Mouse (Mus musculus) kidney, adult 2 months (tissue): ENCODE measurements around the gene Ambra1. TPM values are rescaled to one million over a fixed set of nuclear protein-coding genes. Genes with fewer than 3 reads are reported as not detected.

ENCODE experiments used
- DNase-seq: peaks from one replicate; pipeline ENCODE4 v3.0.0; 2021
- H3K27ac ChIP-seq: fragments of 200-500 bp; 2 replicates; pipeline ENCODE4 v1.5.1; 2012; ENCODE audit warnings: low read depth, low read length, control low read depth, inconsistent platforms; ENCODE audit not compliant: insufficient read depth
- H3K27me3 ChIP-seq: fragments of 200-500 bp; replicated peaks from 2 replicates; pipeline ENCODE4 v1.6.1; 2012; ENCODE audit warnings: mild to moderate bottlenecking, moderate library complexity, low read length, inconsistent platforms; ENCODE audit not compliant: control insufficient read depth, insufficient read depth
- H3K36me3 ChIP-seq: fragments of 200-500 bp; 2 replicates; pipeline ENCODE4 v1.6.1; 2012; ENCODE audit warnings: mild to moderate bottlenecking, moderate library complexity, low read length, inconsistent platforms; ENCODE audit not compliant: control insufficient read depth, insufficient read depth
- H3K4me1 ChIP-seq: fragments of 200-500 bp; 2 replicates; pipeline ENCODE4 v1.6.1; 2011; ENCODE audit warnings: low read length; ENCODE audit not compliant: control insufficient read depth, insufficient read depth
- H3K4me3 ChIP-seq: fragments of 200-500 bp; 2 replicates; pipeline ENCODE4 v1.5.1; 2011; ENCODE audit warnings: mild to moderate bottlenecking, low read depth, low read length, control low read depth; ENCODE audit not compliant: insufficient read depth
- CTCF ChIP-seq: fragments of 200-500 bp; conservative IDR thresholded peaks from 2 replicates; pipeline ENCODE4 v1.5.1; 2011; ENCODE audit warnings: low read depth, mild to moderate bottlenecking, control low read depth, low read length, moderate library complexity, mixed read lengths; ENCODE audit not compliant: insufficient read depth, insufficient read length
- POLR2A ChIP-seq: fragments of 200-500 bp; IDR thresholded peaks from one replicate; pipeline ENCODE4 v1.6.1; 2011; ENCODE audit warnings: low read depth, low read length, control low read depth
- WGBS: fragments of 180-500 bp; shearing (Covaris S2); methylation state at CpG from one replicate; pipeline ENCODE4 v1.1.7; 2018; 5-methylcytosine and 5-hydroxymethylcytosine counted together
- polyA plus RNA-seq: library from polyadenylated mRNA; depleted of rRNA; stranded (reverse); fragments of >200 nt; gene quantifications from 2 replicates; pipeline ENCODE4 v1.2.3, GENCODE M21; 2012

The Ambra1 gene
- polyA plus RNA-seq, 1 experiment: 34.5 TPM

- H3K27me3 ChIP-seq: no peaks in the 10 kb centered on the region
- H3K36me3 ChIP-seq: no peaks in the 10 kb centered on the region; the same call in 1 of the 2 replicates
- H3K4me3 ChIP-seq: no peak overlapping the region
- no peak for TF ChIP-seq POLR2A
- DNase-seq: no peak
- H3K4me1 ChIP-seq: peaks cover 3% of the 10 kb centered on the region; the same call in 1 of the 2 replicates
- 94% methylated on average over 4 of the region's 4 CpGs for WGBS
- H3K27ac ChIP-seq: no peak overlapping the region
Measured at GRCm38 (mm10) chr2:91883961-91884360, 154.0 kb downstream of the Ambra1 start.

- H3K4me3 ChIP-seq: no peak overlapping the region
- DNase-seq: no peak
- no peaks in the 10 kb centered on the region for H3K27me3 ChIP-seq
- H3K27ac ChIP-seq: no peak overlapping the region
- no peak for TF ChIP-seq CTCF
- no peak for TF ChIP-seq POLR2A
- 81% methylated on average over 4 of the region's 4 CpGs for WGBS
- H3K4me1 ChIP-seq: peaks cover 3% of the 10 kb centered on the region; the same call in 1 of the 2 replicates
- no peaks in the 10 kb centered on the region; the same call in 1 of the 2 replicates for H3K36me3 ChIP-seq
Measured at GRCm38 (mm10) chr2:91884616-91885015, 154.7 kb downstream of the Ambra1 start.

GRCm38 (mm10) chr2:91894716-91895115 is 164.8 kb downstream of the Ambra1 start:
- TF ChIP-seq POLR2A (no peak), CTCF (no peak)
- H3K27me3 ChIP-seq: no peaks in the 10 kb centered on the region
- H3K4me1 ChIP-seq: no peaks in the 10 kb centered on the region
- H3K4me3 ChIP-seq: no peak overlapping the region
- H3K36me3 ChIP-seq: no peaks in the 10 kb centered on the region; the same call in 1 of the 2 replicates
- no peak overlapping the region for H3K27ac ChIP-seq
- WGBS: 85% methylated on average over 3 of the region's 3 CpGs
- no peak for DNase-seq

GRCm38 (mm10) chr2:91895401-91895800 is 165.5 kb downstream of the Ambra1 start:
- Histone ChIP-seq H3K27me3 (no peaks in the 10 kb centered on the region), H3K36me3 (no peaks in the 10 kb centered on the region; the same call in 1 of the 2 replicates), H3K4me1 (no peaks in the 10 kb centered on the region), H3K4me3 (no peak overlapping the region), H3K27ac (no peak overlapping the region)
- WGBS: 95% methylated on average over 3 of the region's 3 CpGs
- no peak for DNase-seq
- TF ChIP-seq CTCF (no peak), POLR2A (no peak)

GRCm38 (mm10) chr2:91897968-91898367 is 168.0 kb downstream of the Ambra1 start:
- H3K27ac ChIP-seq: no peak overlapping the region
- H3K4me1 ChIP-seq: no peaks in the 10 kb centered on the region

GRCm38 (mm10) chr2:91899141-91899540 is 169.2 kb downstream of the Ambra1 start:
- no peak for DNase-seq
- TF ChIP-seq CTCF (no peak), POLR2A (no peak)
- no peak overlapping the region for H3K27ac ChIP-seq
- no peaks in the 10 kb centered on the region for H3K27me3 ChIP-seq
- 91% methylated on average over 3 of the region's 3 CpGs for WGBS
- H3K4me1 ChIP-seq: no peaks in the 10 kb centered on the region
- H3K36me3 ChIP-seq: no peaks in the 10 kb centered on the region; the same call in 1 of the 2 replicates
- H3K4me3 ChIP-seq: no peak overlapping the region

More at GRCm38 (mm10) chr2:91897968-91898367, 168.0 kb downstream of the Ambra1 start:
- no peak for DNase-seq
- Histone ChIP-seq H3K36me3 (no peaks in the 10 kb centered on the region; the same call in 1 of the 2 replicates), H3K4me3 (no peak overlapping the region), H3K27me3 (no peaks in the 10 kb centered on the region)
- TF ChIP-seq CTCF: no peak
- TF ChIP-seq POLR2A: no peak

- H3K27ac ChIP-seq: no peak overlapping the region
- H3K4me1 ChIP-seq: no peaks in the 10 kb centered on the region
- no peak overlapping the region for H3K4me3 ChIP-seq
- TF ChIP-seq CTCF: no peak
- no peak for TF ChIP-seq POLR2A
- H3K36me3 ChIP-seq: no peaks in the 10 kb centered on the region; the same call in 1 of the 2 replicates
- no peaks in the 10 kb centered on the region for H3K27me3 ChIP-seq
- WGBS: 94% methylated on average over 8 of the region's 8 CpGs
- DNase-seq: no peak
Measured at GRCm38 (mm10) chr2:91900431-91900830, 170.5 kb downstream of the Ambra1 start.

GRCm38 (mm10) chr2:91902336-91902735 is 172.4 kb downstream of the Ambra1 start:
- no peaks in the 10 kb centered on the region; the same call in 1 of the 2 replicates for H3K36me3 ChIP-seq
- TF ChIP-seq POLR2A (no peak), CTCF (no peak)
- DNase-seq: no peak
- H3K27me3 ChIP-seq: no peaks in the 10 kb centered on the region
- H3K27ac ChIP-seq: no peak overlapping the region
- WGBS: 56% methylated on average over 5 of the region's 5 CpGs
- H3K4me1 ChIP-seq: no peaks in the 10 kb centered on the region
- no peak overlapping the region for H3K4me3 ChIP-seq
